Mouse (Mus musculus) stomach, embryonic 15.5 days (tissue): ENCODE data around the gene Eps8. TPM values are rescaled to one million over a fixed set of nuclear protein-coding genes. Genes with fewer than 3 reads are reported as not detected.

Source experiments
- ATAC-seq: fragments of 200-750 bp; cut with Nextera tagmentation; 2 replicates; pipeline ENCODE4 v1.8.0; 2017; ENCODE audit warnings: low read depth, moderate number of reproducible peaks, moderate TSS enrichment; ENCODE audit not compliant: insufficient read depth, low FRiP score
- H3K27ac ChIP-seq: fragments of 300-500 bp; sonication (generic); 2 replicates; pipeline ENCODE4 v1.5.1; 2015; ENCODE audit warnings: mild to moderate bottlenecking, inconsistent platforms
- H3K27me3 ChIP-seq: fragments of 300-500 bp; sonication (generic); replicated peaks from 2 replicates; pipeline ENCODE4 v1.6.1; 2015; ENCODE audit warnings: inconsistent platforms
- H3K36me3 ChIP-seq: fragments of 300-500 bp; sonication (generic); 2 replicates; pipeline ENCODE4 v1.6.1; 2015; ENCODE audit warnings: inconsistent platforms
- H3K4me1 ChIP-seq: fragments of 300-500 bp; sonication (generic); 2 replicates; pipeline ENCODE4 v1.6.1; 2015; ENCODE audit warnings: inconsistent platforms
- H3K4me2 ChIP-seq: fragments of 300-500 bp; sonication (generic); 2 replicates; pipeline ENCODE4 v1.6.1; 2015; ENCODE audit warnings: mild to moderate bottlenecking, inconsistent platforms
- H3K4me3 ChIP-seq: fragments of 300-500 bp; sonication (generic); replicated peaks from 2 replicates; pipeline ENCODE4 v1.5.1; 2015; ENCODE audit warnings: inconsistent platforms
- H3K9ac ChIP-seq: fragments of 300-500 bp; sonication (generic); 2 replicates; pipeline ENCODE4 v1.6.1; 2015; ENCODE audit warnings: inconsistent platforms
- H3K9me3 ChIP-seq: fragments of 300-500 bp; sonication (generic); 2 replicates; pipeline ENCODE4 v1.6.1; 2016; ENCODE audit warnings: inconsistent platforms
- WGBS: fragments of 180-500 bp; shearing (Covaris S2); methylation state at CpG from one replicate; pipeline ENCODE4 v1.1.7; 2015; 5-methylcytosine and 5-hydroxymethylcytosine counted together
- polyA plus RNA-seq: library from polyadenylated mRNA; unstranded; fragments of >200 nt; fragmentation: Nextera tagmentation; extraction: Ambion mirVana; gene quantifications from 2 replicates; pipeline ENCODE4 v1.2.1, GENCODE M21; 2015

The Eps8 gene
- polyA plus RNA-seq, 1 experiment from 2014 or later, result 42.3 TPM

GRCm38 (mm10) chr6:137604417-137605248 lies 50.0 kb downstream of the Eps8 start:
- Histone ChIP-seq H3K36me3 (no peaks in the 10 kb centered on the region), H3K4me2 (no peak overlapping the region), H3K27me3 (no peaks in the 10 kb centered on the region), H3K9me3 (no peaks in the 10 kb centered on the region), H3K9ac (no peak overlapping the region), H3K27ac (no peak overlapping the region), H3K4me3 (no peak overlapping the region), H3K4me1 (no peaks in the 10 kb centered on the region)
- ATAC-seq, result no peak; the same call in 1 of the 2 replicates
- 80% methylated on average over 4 of the region's 4 CpGs for WGBS

GRCm38 (mm10) chr6:137598306-137598705 lies 56.4 kb downstream of the Eps8 start:
- Histone ChIP-seq H3K27me3 (no peaks in the 10 kb centered on the region), H3K36me3 (no peaks in the 10 kb centered on the region), H3K4me2 (no peak overlapping the region), H3K27ac (no peak overlapping the region), H3K9ac (no peak overlapping the region), H3K4me1 (no peaks in the 10 kb centered on the region), H3K4me3 (no peak overlapping the region), H3K9me3 (no peaks in the 10 kb centered on the region)
- ATAC-seq, result no peak
- 38% methylated on average over 7 of the region's 7 CpGs for WGBS

- WGBS, result 89% methylated on average over 8 of the region's 8 CpGs
- Histone ChIP-seq H3K4me2 (no peak overlapping the region), H3K9ac (no peak overlapping the region), H3K9me3 (no peaks in the 10 kb centered on the region), H3K4me3 (no peak overlapping the region), H3K27me3 (no peaks in the 10 kb centered on the region), H3K36me3 (no peaks in the 10 kb centered on the region), H3K4me1 (no peaks in the 10 kb centered on the region), H3K27ac (no peak overlapping the region)
- ATAC-seq, result no peak
These were observed 57.1 kb downstream of the Eps8 start for GRCm38 (mm10) chr6:137597442-137598058.

- no peak overlapping the region for H3K27ac ChIP-seq
- H3K4me1 ChIP-seq, result no peaks in the 10 kb centered on the region
- 89% methylated on average over 10 of the region's 10 CpGs for WGBS
- no peak overlapping the region for H3K9ac ChIP-seq
- H3K9me3 ChIP-seq, result no peaks in the 10 kb centered on the region
- H3K4me2 ChIP-seq, result no peak overlapping the region
- no peaks in the 10 kb centered on the region for H3K36me3 ChIP-seq
- no peaks in the 10 kb centered on the region for H3K27me3 ChIP-seq
- no peak overlapping the region for H3K4me3 ChIP-seq
- no peak for ATAC-seq
These were observed 62.1 kb downstream of the Eps8 start for GRCm38 (mm10) chr6:137592582-137592981.

GRCm38 (mm10) chr6:137589245-137589618 lies 65.4 kb downstream of the Eps8 start:
- Histone ChIP-seq H3K4me1 (no peaks in the 10 kb centered on the region), H3K4me2 (no peak overlapping the region), H3K27me3 (no peaks in the 10 kb centered on the region), H3K9ac (no peak overlapping the region), H3K36me3 (no peaks in the 10 kb centered on the region), H3K9me3 (no peaks in the 10 kb centered on the region), H3K4me3 (no peak overlapping the region), H3K27ac (no peak overlapping the region)
- no peak for ATAC-seq
- 69% methylated on average over 3 of the region's 3 CpGs for WGBS

GRCm38 (mm10) chr6:137588481-137589244 lies 66.0 kb downstream of the Eps8 start:
- Histone ChIP-seq H3K36me3 (no peaks in the 10 kb centered on the region), H3K27ac (no peak overlapping the region), H3K4me3 (no peak overlapping the region), H3K9ac (no peak overlapping the region), H3K27me3 (no peaks in the 10 kb centered on the region), H3K4me2 (no peak overlapping the region), H3K4me1 (no peaks in the 10 kb centered on the region), H3K9me3 (no peaks in the 10 kb centered on the region)
- 81% methylated on average over 10 of the region's 10 CpGs for WGBS
- no peak for ATAC-seq

GRCm38 (mm10) chr6:137587866-137588265 lies 66.8 kb downstream of the Eps8 start:
- Histone ChIP-seq H3K4me1 (no peaks in the 10 kb centered on the region), H3K4me2 (no peak overlapping the region), H3K27ac (no peak overlapping the region), H3K36me3 (no peaks in the 10 kb centered on the region), H3K9ac (no peak overlapping the region), H3K9me3 (no peaks in the 10 kb centered on the region), H3K27me3 (no peaks in the 10 kb centered on the region), H3K4me3 (no peak overlapping the region)
- no peak for ATAC-seq
- WGBS, result 67% methylated on average over 6 of the region's 6 CpGs

GRCm38 (mm10) chr6:137585229-137585628 lies 69.4 kb downstream of the Eps8 start:
- Histone ChIP-seq H3K4me2 (no peak overlapping the region), H3K9me3 (no peaks in the 10 kb centered on the region), H3K27ac (no peak overlapping the region), H3K4me1 (0 out of 2 replicates have a peak, but pooled peaks cover 7% of the 10 kb centered on the region), H3K27me3 (no peaks in the 10 kb centered on the region), H3K9ac (no peak overlapping the region), H3K36me3 (no peaks in the 10 kb centered on the region), H3K4me3 (no peak overlapping the region)
- WGBS, result 53% methylated on average over 4 of the region's 4 CpGs
- no peak for ATAC-seq

GRCm38 (mm10) chr6:137583056-137583455 lies 71.6 kb downstream of the Eps8 start:
- H3K9me3 ChIP-seq, result no peaks in the 10 kb centered on the region
- H3K4me3 ChIP-seq, result no peak overlapping the region
- no peaks in the 10 kb centered on the region for H3K27me3 ChIP-seq
- H3K27ac ChIP-seq, result no peak overlapping the region
- no peak overlapping the region for H3K9ac ChIP-seq
- 81% methylated on average over 5 of the region's 5 CpGs for WGBS
- no peaks in the 10 kb centered on the region for H3K36me3 ChIP-seq
- 0 out of 2 replicates have a peak, but pooled peaks cover 7% of the 10 kb centered on the region for H3K4me1 ChIP-seq
- ATAC-seq, result no peak
- H3K4me2 ChIP-seq, result no peak overlapping the region

GRCm38 (mm10) chr6:137582207-137582889 lies 72.3 kb downstream of the Eps8 start:
- WGBS, result 73% methylated on average over 19 of the region's 19 CpGs
- H3K4me2 ChIP-seq, result no peak overlapping the region
- no peaks in the 10 kb centered on the region for H3K9me3 ChIP-seq
- H3K9ac ChIP-seq, result no peak overlapping the region
- no peaks in the 10 kb centered on the region for H3K27me3 ChIP-seq
- H3K27ac ChIP-seq, result no peak overlapping the region
- H3K4me1 ChIP-seq, result 0 out of 2 replicates have a peak, but pooled peaks cover 7% of the 10 kb centered on the region
- no peaks in the 10 kb centered on the region for H3K36me3 ChIP-seq
- no peak for ATAC-seq
- H3K4me3 ChIP-seq, result no peak overlapping the region

- H3K27me3 ChIP-seq, result no peaks in the 10 kb centered on the region
- H3K36me3 ChIP-seq, result no peaks in the 10 kb centered on the region
- H3K4me1 ChIP-seq, result 0 out of 2 replicates have a peak, but pooled peaks cover 7% of the 10 kb centered on the region
- no peak overlapping the region for H3K4me2 ChIP-seq
- 72% methylated on average over 6 of the region's 6 CpGs for WGBS
- no peak overlapping the region for H3K4me3 ChIP-seq
- no peak for ATAC-seq
- no peaks in the 10 kb centered on the region for H3K9me3 ChIP-seq
- H3K27ac ChIP-seq, result no peak overlapping the region
- no peak overlapping the region for H3K9ac ChIP-seq
These were observed 73.2 kb downstream of the Eps8 start for GRCm38 (mm10) chr6:137581331-137582010.
